Mouse (Mus musculus) MEL (cell line): ENCODE measurements around the gene 1700067P10Rik.

Source experiments
- BHLHE40 ChIP-seq: IDR thresholded peaks from 2 replicates; pipeline ENCODE4 v1.6.1; 2012; ENCODE audit warnings: low read depth, mild to moderate bottlenecking, inconsistent platforms, low read length, improper control_type of control experiment, borderline replicate concordance
- CHD1 ChIP-seq: IDR thresholded peaks from 2 replicates; pipeline ENCODE4 v1.6.1; 2012; ENCODE audit warnings: low read depth, mild to moderate bottlenecking, inconsistent platforms, low read length, improper control_type of control experiment
- CTCF ChIP-seq, 3 experiments: IDR thresholded peaks in 2 of 3; conservative IDR thresholded peaks in 1 of 3; 2 replicates each; pipeline ENCODE4 v1.5.1; 2011 to 2012; ENCODE audit warnings: low read length in 3 of 3, low read depth in 2 of 3, mild to moderate bottlenecking in 2 of 3, improper control_type of control experiment in 1 of 3, inconsistent platforms in 1 of 3, mixed read lengths in 1 of 3, moderate library complexity in 1 of 3; ENCODE audit not compliant: control insufficient read depth in 1 of 3, insufficient read depth in 1 of 3, poor library complexity in 1 of 3, severe bottlenecking in 1 of 3
- EP300 ChIP-seq, 2 experiments: IDR thresholded peaks; 2 replicates each; pipeline ENCODE4 v1.6.1; 2011; ENCODE audit warnings: improper control_type of control experiment in 2 of 2, low read length in 2 of 2, low read depth in 1 of 2, mild to moderate bottlenecking in 1 of 2
- HCFC1 ChIP-seq: IDR thresholded peaks from 2 replicates; pipeline ENCODE4 v1.6.1; 2012; ENCODE audit warnings: low read depth, mild to moderate bottlenecking, inconsistent platforms, low read length, improper control_type of control experiment, moderate library complexity
- MAFK ChIP-seq: IDR thresholded peaks from 2 replicates; pipeline ENCODE4 v1.6.1; 2011; ENCODE audit warnings: low read depth, mild to moderate bottlenecking, low read length, improper control_type of control experiment, borderline replicate concordance
- MAX ChIP-seq: IDR thresholded peaks from 2 replicates; pipeline ENCODE4 v1.6.1; 2011; ENCODE audit warnings: low read length, improper control_type of control experiment
- MYC ChIP-seq: IDR thresholded peaks from 2 replicates; pipeline ENCODE4 v1.6.1; 2011; ENCODE audit warnings: low read depth, mild to moderate bottlenecking, low read length, improper control_type of control experiment, moderate library complexity
- POLR2A ChIP-seq, 2 experiments: IDR thresholded peaks; 2 replicates each; pipeline ENCODE4 v1.6.1; 2011 to 2012; ENCODE audit warnings: low read length in 2 of 2, mild to moderate bottlenecking in 2 of 2, control low read depth in 1 of 2, improper control_type of control experiment in 1 of 2, low read depth in 1 of 2, moderate library complexity in 1 of 2; ENCODE audit not compliant: control insufficient read depth in 1 of 2, insufficient read depth in 1 of 2, poor library complexity in 1 of 2
- POLR2AphosphoS2 ChIP-seq: IDR thresholded peaks from 2 replicates; pipeline ENCODE4 v1.6.1; 2011; ENCODE audit warnings: low read length, improper control_type of control experiment
- TAL1 ChIP-seq: IDR thresholded peaks from 2 replicates; pipeline ENCODE4 v1.6.1; 2012; ENCODE audit warnings: mild to moderate bottlenecking, inconsistent platforms, low read length, moderate library complexity, mixed read lengths
- UBTF ChIP-seq: IDR thresholded peaks from 2 replicates; pipeline ENCODE4 v1.6.1; 2012; ENCODE audit warnings: low read depth, mild to moderate bottlenecking, inconsistent platforms, low read length, improper control_type of control experiment, moderate library complexity, borderline replicate concordance; ENCODE audit not compliant: insufficient read depth
- ZC3H11A ChIP-seq: IDR thresholded peaks from 2 replicates; pipeline ENCODE4 v1.6.1; 2012; ENCODE audit warnings: low read depth, mild to moderate bottlenecking, inconsistent platforms, low read length, improper control_type of control experiment

DNA sequence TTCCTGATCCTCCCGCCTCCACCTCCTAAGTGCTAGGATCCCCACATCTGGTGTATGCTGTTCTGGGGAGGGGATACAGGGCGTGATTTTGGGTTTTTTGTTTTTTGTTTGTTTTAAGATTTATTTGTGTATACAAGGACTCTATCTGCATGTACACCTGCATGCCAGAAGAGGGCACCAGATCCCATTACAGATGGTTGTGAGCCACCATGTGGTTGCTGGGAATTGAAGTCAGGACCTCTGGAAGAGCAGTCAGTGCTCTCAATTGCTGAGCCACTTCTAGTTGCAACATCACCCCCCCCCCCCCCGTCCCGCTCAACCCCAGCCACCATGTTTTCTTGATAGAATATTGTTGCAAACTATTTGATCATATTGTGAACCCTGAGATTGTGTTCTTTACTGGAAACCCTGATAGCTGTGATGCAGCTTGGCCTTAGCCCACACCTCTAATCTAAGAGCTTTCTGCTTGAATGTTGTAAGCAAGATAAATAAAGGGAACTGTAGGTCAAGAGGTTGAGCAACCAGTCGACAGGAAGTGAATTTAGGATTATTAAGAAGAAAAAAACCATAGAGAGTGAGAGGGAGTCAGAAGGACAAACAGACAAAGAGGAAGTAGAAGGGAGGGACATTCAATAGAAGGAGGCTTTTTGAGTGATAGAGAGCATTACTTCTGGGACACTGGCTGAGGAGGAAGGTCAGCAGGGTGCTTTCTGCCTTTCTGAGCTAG lies 45.8 kb upstream of the 1700067P10Rik start:
- TF ChIP-seq EP300 (IDR thresholded peaks at IDR 0.05; ENCODE audit: low read depth in 1 of 2, low read length in 2 of 2) = peak in 1 of 2 experiments; percentile 66; a peak in 2 of 4 replicates
- no peak for TF ChIP-seq POLR2A (IDR thresholded peaks at IDR 0.05; ENCODE audit: control insufficient read depth in 1 of 2, insufficient read depth in 1 of 2, low read depth in 1 of 2, low read length in 2 of 2, poor library complexity in 1 of 2)
- TF ChIP-seq BHLHE40 = no peak
- no peak for TF ChIP-seq POLR2AphosphoS2
- no peak for TF ChIP-seq CHD1
- no peak for TF ChIP-seq UBTF
- peak in 2 of 3 experiments; percentile 37 to 52; a peak in 4 of 6 replicates for TF ChIP-seq CTCF (IDR thresholded peaks at IDR 0.05 in 2 of 3, conservative IDR thresholded peaks at IDR 0.05 in 1 of 3; ENCODE audit: control insufficient read depth in 1 of 3, insufficient read depth in 1 of 3, low read depth in 2 of 3, low read length in 3 of 3, poor library complexity in 1 of 3, severe bottlenecking in 1 of 3)
- TF ChIP-seq TAL1 = 0 out of 2 replicates have a peak, but pooled peaks have one; percentile 22
- TF ChIP-seq MYC = 0 out of 2 replicates have a peak, but pooled peaks have one; percentile 55
- TF ChIP-seq ZC3H11A = no peak
- TF ChIP-seq MAFK = no peak
- TF ChIP-seq MAX = no peak
- TF ChIP-seq HCFC1 = peak; percentile 56
